Mouse (Mus musculus): ENCODE measurements at regions not wholly inside any gene's neighbourhood (a gene's known extent, or its start where the extent isn't known, plus 50 kb on each side); places are given as distances from the start of the nearest gene placed in this dataset.

DNA sequence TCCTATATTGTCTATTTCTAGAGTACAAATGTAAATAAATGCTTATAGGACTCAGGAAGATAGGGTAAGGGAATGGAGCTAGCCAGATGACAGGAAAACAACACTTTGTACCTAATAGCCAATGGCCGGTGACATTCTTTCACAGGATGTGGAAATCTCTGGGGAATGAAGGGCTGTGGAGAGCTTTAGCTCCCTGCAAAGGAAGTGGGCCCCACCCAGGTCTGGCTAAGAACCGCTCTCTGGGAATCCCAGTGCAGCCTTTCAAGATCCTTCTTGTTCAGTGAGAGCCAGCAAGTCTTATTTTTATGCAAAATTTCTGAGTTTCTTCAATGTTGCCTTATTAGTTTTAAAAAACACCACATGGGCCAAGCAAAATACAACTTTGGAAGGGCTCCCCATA lies 54.7 kb upstream of the Pappa2 start:
- H3K9me3 ChIP-seq (replicated peaks): no peaks in the 10 kb centered on the region
- DNase-seq (ENCODE audit: low spot score): no peak
- no peak overlapping the region for H3K27ac ChIP-seq
- no peaks in the 10 kb centered on the region for H3K27me3 ChIP-seq (ENCODE audit: low read depth, poor library complexity, severe bottlenecking)
- H3K36me3 ChIP-seq: no peaks in the 10 kb centered on the region
- H3K4me3 ChIP-seq: no peak overlapping the region
- WGBS: 89% methylated on average over 2 of the region's 2 CpGs
- H3K4me1 ChIP-seq: no peaks in the 10 kb centered on the region

DNA sequence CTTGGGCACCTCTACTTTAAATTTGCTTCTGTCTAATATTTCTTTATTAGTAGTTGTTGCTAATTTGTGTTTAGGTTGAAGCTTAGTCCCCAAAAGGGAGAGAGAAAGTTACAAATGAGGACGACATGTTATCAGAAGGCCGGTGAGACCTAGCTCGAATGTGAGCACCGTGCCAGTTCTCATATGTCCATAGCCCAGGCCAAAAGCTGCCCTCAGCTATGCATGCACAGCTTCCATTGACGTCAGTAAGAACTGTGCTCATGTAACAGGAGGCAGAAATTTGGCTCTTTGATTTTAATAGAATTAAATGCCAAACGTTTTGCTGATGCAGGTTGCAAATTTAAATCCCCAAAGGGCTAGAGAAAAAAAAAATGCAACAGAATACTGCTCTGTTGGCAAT lies 56.1 kb upstream of the Pappa2 start:
- Histone ChIP-seq H3K27me3 (ENCODE audit: low read depth, poor library complexity, severe bottlenecking) (no peaks in the 10 kb centered on the region), H3K27ac (no peak overlapping the region), H3K4me3 (no peak overlapping the region), H3K36me3 (no peaks in the 10 kb centered on the region), H3K4me1 (no peaks in the 10 kb centered on the region), H3K9me3 (replicated peaks) (no peaks in the 10 kb centered on the region)
- 75% methylated on average over 6 of the region's 6 CpGs for WGBS
- DNase-seq (ENCODE audit: low spot score): no peak

DNA sequence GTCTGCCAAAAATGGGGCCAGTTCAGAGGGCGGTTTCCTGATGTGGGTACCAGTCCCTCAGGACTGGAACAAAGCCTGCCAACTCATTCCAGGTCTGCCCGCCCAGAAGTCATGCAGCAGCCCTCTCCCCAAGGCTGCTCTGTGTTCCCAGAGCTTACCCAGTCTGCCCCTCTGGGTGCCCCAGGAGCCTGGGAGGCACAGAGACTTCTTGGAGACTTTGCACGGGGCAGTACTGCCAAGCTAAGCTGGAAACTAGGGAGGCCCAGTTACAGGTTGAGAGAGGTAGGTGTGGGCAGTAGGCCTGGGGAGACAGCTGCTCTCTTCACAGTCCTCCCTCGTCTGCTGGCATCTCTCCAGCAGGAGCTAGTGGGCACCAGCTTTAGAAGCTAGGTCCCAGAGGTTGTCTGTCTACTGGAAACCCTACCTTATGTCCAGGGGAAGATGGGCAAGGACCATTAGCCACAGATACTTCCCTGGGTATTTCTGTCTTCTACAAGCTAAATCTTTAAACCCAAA lies 65.6 kb upstream of the Pappa2 start:
- Histone ChIP-seq H3K4me1 (no peaks in the 10 kb centered on the region; the same call in 1 of the 2 replicates), H3K27me3 (ENCODE audit: low read depth, poor library complexity, severe bottlenecking) (no peaks in the 10 kb centered on the region), H3K27ac (no peak overlapping the region), H3K9me3 (replicated peaks) (no peaks in the 10 kb centered on the region), H3K36me3 (no peaks in the 10 kb centered on the region), H3K4me3 (no peak overlapping the region)
- WGBS: 83% methylated on average over 4 of the region's 4 CpGs
- DNase-seq (ENCODE audit: low spot score): no peak

DNA sequence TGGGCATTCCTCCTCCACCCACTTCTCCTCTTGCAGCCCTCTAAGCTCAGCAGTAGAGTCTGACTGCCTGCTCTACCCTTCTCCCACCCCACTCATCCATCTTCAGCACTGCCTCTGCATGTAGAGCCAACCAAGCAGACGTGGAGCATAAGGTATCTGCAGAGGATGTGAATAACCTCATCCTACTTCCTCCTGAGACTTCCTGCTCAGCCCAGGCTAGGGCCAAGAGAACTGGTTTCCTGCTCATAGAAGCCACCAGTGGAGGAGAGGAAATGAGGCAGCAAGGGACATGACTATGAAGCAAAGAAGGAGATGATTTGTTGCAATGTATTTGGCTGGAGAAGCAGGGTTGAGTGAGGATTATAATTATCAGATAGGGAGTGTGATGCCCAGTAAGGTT lies 84.7 kb upstream of the Pappa2 start:
- Histone ChIP-seq H3K4me3 (no peak overlapping the region), H3K27me3 (ENCODE audit: low read depth, poor library complexity, severe bottlenecking) (no peaks in the 10 kb centered on the region), H3K9me3 (replicated peaks) (no peaks in the 10 kb centered on the region), H3K4me1 (no peaks in the 10 kb centered on the region), H3K27ac (no peak overlapping the region), H3K36me3 (no peaks in the 10 kb centered on the region)
- 42% methylated on average over 1 of the region's 1 CpGs for WGBS
- no peak for DNase-seq (ENCODE audit: low spot score)

DNA sequence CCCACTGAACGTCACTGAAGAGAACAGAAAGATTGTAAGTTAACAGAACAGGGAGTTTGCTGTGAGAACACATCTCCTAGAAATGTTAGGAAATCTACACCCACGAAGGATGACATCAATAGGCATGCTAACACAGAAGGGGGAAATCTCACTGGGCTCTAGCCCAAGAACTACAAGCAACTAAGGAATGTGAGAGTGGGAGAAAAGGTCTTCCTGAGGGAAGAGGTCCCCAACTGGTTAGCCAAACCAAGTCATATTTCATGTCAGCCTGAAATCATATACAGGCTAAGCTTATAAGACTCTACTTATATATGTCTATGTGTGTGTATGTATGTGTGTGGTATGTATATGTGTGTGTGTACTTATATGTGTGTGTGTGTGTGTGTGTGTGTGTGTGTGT lies 118.9 kb upstream of the Pappa2 start:
- H3K4me3 ChIP-seq: no peak overlapping the region
- no peaks in the 10 kb centered on the region for H3K9me3 ChIP-seq (replicated peaks)
- H3K4me1 ChIP-seq: no peaks in the 10 kb centered on the region
- H3K27me3 ChIP-seq (ENCODE audit: low read depth, poor library complexity, severe bottlenecking): no peaks in the 10 kb centered on the region
- DNase-seq (ENCODE audit: low spot score): no peak
- no peaks in the 10 kb centered on the region for H3K36me3 ChIP-seq
- 85% methylated on average over 2 of the region's 2 CpGs for WGBS
- no peak overlapping the region for H3K27ac ChIP-seq

DNA sequence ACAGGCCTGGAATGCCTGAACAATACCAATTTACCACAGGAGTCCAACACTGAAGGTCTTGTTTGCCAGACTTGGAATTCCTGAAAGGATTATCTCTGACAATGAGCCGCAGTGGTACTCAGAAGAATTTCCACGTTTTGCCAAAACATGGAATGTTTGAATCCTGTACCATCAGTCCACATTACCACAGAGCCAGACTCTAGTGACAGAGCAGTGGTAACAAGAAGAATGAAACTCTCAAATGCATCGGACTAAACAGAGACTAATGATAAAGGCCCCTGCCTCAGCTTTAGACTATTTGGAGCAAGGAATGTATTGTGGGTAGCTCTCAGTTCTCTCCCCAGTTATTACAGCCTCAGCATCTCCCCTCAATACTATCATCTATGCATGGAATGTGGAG lies 109.9 kb upstream of the Cop1 start:
- no peak for DNase-seq (ENCODE audit: low spot score)
- WGBS: 88% methylated on average over 3 of the region's 3 CpGs
- H3K27me3 ChIP-seq (ENCODE audit: low read depth, poor library complexity, severe bottlenecking): no peaks in the 10 kb centered on the region
- no peaks in the 10 kb centered on the region for H3K36me3 ChIP-seq
- H3K9me3 ChIP-seq (replicated peaks): no peaks in the 10 kb centered on the region
- H3K4me1 ChIP-seq: no peaks in the 10 kb centered on the region
- H3K4me3 ChIP-seq: no peak overlapping the region
- no peak overlapping the region for H3K27ac ChIP-seq

DNA sequence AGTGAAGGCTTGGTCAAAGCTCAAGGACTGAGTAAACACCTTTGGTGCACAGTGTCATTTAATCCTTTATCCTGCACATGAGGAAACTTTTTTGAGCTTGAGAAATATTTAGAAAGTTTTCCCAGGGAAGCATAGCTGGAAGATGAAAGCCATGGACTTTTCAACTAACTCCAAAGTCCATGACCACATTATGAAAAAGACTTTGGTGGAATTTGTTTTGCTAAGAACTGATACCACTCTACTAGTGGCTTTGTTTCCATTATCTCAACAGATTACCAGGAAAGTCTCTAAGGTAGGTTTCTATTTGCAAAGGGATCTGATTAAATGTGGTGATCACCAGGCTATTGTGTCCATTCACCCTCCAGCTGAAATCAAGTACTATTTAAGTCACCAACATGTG lies 107.2 kb upstream of the Cop1 start:
- Histone ChIP-seq H3K27me3 (ENCODE audit: low read depth, poor library complexity, severe bottlenecking) (no peaks in the 10 kb centered on the region), H3K4me1 (no peaks in the 10 kb centered on the region), H3K9me3 (replicated peaks) (no peaks in the 10 kb centered on the region), H3K4me3 (no peak overlapping the region), H3K36me3 (no peaks in the 10 kb centered on the region), H3K27ac (no peak overlapping the region)
- DNase-seq (ENCODE audit: low spot score): no peak

DNA sequence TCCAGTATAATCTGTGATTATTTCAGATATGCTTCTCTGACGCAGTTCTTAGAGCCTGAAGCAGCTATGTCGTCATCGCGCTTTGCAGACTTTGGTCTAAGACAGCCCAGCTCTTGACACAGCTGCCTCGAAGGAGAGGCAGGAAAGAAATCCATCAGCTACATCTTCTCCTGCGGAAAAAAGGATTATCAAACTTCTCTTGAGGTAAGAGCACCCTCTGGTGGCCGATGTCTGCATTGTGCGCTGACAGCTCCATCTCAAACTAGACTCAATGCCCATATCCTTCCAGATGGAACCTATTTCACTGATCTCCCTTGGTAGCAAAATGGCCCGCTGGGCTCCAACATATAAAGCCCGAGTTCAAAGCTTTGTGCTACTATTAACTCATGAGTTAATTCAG lies 96.8 kb upstream of the Cop1 start:
- no peak overlapping the region for H3K4me3 ChIP-seq
- no peaks in the 10 kb centered on the region for H3K36me3 ChIP-seq
- no peaks in the 10 kb centered on the region for H3K4me1 ChIP-seq
- H3K27me3 ChIP-seq (ENCODE audit: low read depth, poor library complexity, severe bottlenecking): no peaks in the 10 kb centered on the region
- no peak overlapping the region for H3K27ac ChIP-seq
- WGBS: 10% methylated on average over 10 of the region's 10 CpGs
- H3K9me3 ChIP-seq (replicated peaks): no peaks in the 10 kb centered on the region
- DNase-seq (ENCODE audit: low spot score): peak; percentile 87

DNA sequence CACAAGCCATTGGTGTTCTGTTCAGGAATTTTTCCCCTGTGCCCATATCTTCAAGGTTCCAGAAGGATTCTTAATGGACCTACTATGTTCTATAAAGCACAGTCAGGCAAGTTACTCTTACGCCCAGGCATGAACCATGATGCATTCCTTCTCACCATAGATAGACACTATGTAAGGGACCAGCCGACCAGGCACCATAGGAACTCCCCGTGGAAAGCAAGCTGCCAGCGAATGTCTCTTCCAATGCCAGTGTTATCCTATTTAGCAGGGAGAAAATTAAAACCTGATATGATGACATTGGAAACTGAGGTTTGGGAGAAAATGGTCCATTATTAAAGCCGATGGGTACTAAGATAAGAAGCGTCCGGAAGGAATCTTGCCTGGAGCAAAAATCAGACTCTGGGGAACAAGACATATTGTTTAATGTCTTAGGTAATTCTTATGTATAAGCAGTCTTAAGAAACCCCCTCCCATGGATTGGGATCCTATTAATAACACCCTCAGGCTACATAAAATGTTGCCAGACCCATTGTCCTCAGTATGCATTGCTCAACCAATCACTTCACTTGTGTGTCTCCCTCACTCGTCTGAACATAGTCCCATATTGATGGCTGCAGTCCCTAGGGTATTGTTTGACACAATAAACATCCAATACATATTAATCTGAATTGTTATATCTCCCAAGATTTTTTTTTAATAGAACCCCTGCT lies 84.2 kb upstream of the Cop1 start:
- Histone ChIP-seq H3K4me3 (no peak overlapping the region), H3K9me3 (replicated peaks) (no peaks in the 10 kb centered on the region), H3K27me3 (ENCODE audit: low read depth, poor library complexity, severe bottlenecking) (no peaks in the 10 kb centered on the region), H3K36me3 (no peaks in the 10 kb centered on the region), H3K27ac (no peak overlapping the region), H3K4me1 (no peaks in the 10 kb centered on the region)
- DNase-seq (ENCODE audit: low spot score): no peak
- 92% methylated on average over 8 of the region's 8 CpGs for whole genome bisulfite sequencing

DNA sequence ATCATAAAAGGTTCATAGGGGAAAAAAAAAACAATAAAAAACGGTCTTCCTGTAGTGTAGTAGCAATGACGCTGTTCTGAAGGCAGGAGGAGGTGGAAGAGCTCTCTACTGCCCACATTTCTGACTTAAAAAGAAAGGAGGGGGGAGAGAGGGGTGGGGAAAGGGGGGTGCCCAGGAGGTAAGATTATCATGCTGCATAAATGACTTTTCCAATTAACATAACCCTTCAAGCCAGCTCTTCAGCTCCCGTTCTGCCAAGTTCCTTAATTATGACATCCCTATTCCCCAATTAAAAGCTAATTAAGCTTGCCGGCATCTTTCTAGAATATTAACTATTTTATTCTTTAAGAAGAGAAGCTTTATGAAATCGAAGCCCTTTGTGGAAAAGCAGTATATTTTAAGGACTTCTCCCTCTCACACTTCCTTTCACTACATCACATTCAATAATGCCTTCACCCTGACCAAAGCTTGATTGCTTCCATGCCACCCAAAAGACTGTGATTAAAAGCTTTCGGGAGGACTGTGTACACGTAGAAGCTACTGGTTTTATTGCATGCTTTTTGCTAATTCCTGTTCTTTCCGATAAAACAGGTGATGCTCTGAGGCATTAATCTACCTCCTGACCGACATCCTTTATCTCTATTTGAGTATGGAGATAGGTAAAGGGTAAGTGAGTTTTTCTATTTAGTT lies 83.5 kb upstream of the Cop1 start:
- WGBS: 79% methylated on average over 9 of the region's 9 CpGs
- Histone ChIP-seq H3K27ac (no peak overlapping the region), H3K4me3 (no peak overlapping the region), H3K27me3 (ENCODE audit: low read depth, poor library complexity, severe bottlenecking) (no peaks in the 10 kb centered on the region), H3K4me1 (no peaks in the 10 kb centered on the region), H3K36me3 (no peaks in the 10 kb centered on the region), H3K9me3 (replicated peaks) (no peaks in the 10 kb centered on the region)
- no peak for DNase-seq (ENCODE audit: low spot score)

DNA sequence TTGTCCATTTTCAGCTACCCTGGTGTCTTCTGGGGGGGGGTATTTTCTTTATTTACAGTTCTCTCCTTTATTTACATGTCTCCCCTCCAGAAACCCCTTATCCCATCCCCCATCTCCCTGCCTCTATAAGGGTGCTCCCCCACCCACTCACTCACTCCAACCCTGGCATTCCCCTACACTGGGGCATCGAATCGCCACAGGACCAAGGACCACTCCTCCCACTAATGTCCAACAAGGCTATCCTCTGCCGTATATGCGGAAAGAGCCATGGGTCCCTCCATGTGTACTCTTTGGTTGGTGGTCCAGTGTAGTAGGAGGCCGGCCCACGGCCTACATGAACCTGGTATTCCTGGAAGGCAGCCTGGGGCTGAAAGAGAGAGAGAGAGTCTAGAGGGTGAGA lies 82.9 kb upstream of the Cop1 start:
- DNase-seq (ENCODE audit: low spot score): no peak
- no peaks in the 10 kb centered on the region for H3K9me3 ChIP-seq (replicated peaks)
- no peaks in the 10 kb centered on the region for H3K4me1 ChIP-seq
- H3K27me3 ChIP-seq (ENCODE audit: low read depth, poor library complexity, severe bottlenecking): no peaks in the 10 kb centered on the region
- no peaks in the 10 kb centered on the region for H3K36me3 ChIP-seq
- H3K27ac ChIP-seq: no peak overlapping the region
- no peak overlapping the region for H3K4me3 ChIP-seq
- 86% methylated on average over 6 of the region's 6 CpGs for WGBS

DNA sequence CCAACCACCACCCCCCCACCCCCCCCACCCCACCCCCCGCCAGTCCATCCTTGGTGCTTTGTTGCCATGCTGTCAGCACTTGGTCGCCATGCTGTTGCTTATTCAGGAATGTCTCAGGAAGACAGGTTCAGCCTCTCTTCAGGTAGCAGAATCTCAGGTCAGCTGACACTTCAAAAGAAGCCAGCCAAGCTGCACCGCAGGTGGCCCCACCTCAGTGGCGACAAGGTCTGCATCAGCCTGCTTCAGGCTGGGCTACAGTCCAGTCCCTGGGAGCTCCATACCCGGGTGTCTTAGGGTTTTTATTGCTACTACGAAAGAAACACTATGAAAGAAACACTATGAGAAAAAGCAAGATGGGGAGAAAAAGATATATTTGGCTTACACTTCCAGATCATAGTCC lies 82.4 kb upstream of the Cop1 start:
- Histone ChIP-seq H3K36me3 (no peaks in the 10 kb centered on the region), H3K27ac (no peak overlapping the region), H3K4me3 (no peak overlapping the region), H3K4me1 (no peaks in the 10 kb centered on the region), H3K9me3 (replicated peaks) (no peaks in the 10 kb centered on the region), H3K27me3 (ENCODE audit: low read depth, poor library complexity, severe bottlenecking) (no peaks in the 10 kb centered on the region)
- no peak for DNase-seq (ENCODE audit: low spot score)
- WGBS: 44% methylated on average over 6 of the region's 6 CpGs

DNA sequence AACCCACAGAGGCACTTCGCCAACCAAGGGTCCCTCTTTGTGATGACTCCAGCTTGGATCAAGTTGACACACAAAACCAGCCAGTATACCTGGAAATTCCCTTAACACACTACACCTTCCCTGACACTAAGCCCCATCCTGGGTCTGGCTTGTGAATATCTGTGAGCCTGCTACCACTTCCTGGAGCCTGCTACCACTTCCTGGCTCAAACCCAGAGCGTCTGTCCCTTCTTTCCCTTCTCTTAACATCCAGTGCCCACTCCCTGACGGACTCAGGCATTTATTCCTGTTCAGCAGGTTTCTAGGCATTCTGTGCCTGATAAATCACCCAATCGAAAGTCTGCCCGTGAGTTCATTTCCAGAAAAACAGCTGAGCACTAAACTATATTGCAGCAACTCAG lies 81.8 kb upstream of the Cop1 start:
- Histone ChIP-seq H3K4me1 (no peaks in the 10 kb centered on the region), H3K9me3 (replicated peaks) (no peaks in the 10 kb centered on the region), H3K4me3 (no peak overlapping the region), H3K27ac (no peak overlapping the region), H3K36me3 (no peaks in the 10 kb centered on the region), H3K27me3 (ENCODE audit: low read depth, poor library complexity, severe bottlenecking) (no peaks in the 10 kb centered on the region)
- no peak for DNase-seq (ENCODE audit: low spot score)
- 78% methylated on average over 5 of the region's 5 CpGs for WGBS

DNA sequence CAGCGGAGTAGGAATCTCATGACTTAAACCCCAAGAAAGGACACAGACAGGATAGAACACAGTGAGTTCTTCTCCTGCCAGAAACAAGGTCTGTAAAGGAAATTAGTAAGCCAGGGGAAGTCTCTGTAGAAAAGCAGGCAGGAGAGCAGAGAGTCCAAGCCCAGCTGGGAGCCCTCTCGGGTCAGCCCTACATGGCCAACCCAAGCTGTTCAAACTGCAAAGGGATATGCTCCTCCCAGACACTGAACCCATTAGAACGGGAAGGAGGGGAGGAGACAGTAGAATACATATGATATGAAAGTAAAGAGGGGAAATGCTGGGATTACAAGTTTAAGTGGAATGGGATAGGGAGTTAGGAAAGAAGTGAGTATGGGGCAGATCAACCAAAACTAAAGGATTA lies 75.7 kb upstream of the Cop1 start:
- H3K4me3 ChIP-seq: no peak overlapping the region
- no peak overlapping the region for H3K27ac ChIP-seq
- WGBS: 68% methylated on average over 3 of the region's 3 CpGs
- no peaks in the 10 kb centered on the region for H3K9me3 ChIP-seq (replicated peaks)
- no peak for DNase-seq (ENCODE audit: low spot score)
- H3K4me1 ChIP-seq: no peaks in the 10 kb centered on the region
- no peaks in the 10 kb centered on the region for H3K36me3 ChIP-seq
- no peaks in the 10 kb centered on the region for H3K27me3 ChIP-seq (ENCODE audit: low read depth, poor library complexity, severe bottlenecking)
